Mouse (Mus musculus) frontal cortex, postnatal 10 days (tissue): ENCODE measurements around the gene Slc3a1.

ENCODE experiments used
- DNase-seq, 2 experiments: peaks; one replicate each; pipeline ENCODE4 v3.0.0; 2022; ENCODE audit warnings: low spot score in 2 of 2, mixed read lengths in 1 of 2

Slc3a1 gene

GRCm38 (mm10) chr17:85089011-85089410 lies 60.8 kb downstream of the Slc3a1 start:
- no peak for DNase-seq

- no peak for DNase-seq
Measured at GRCm38 (mm10) chr17:85089621-85090020, 61.4 kb downstream of the Slc3a1 start.

- DNase-seq, result peak; percentile 92
Measured at GRCm38 (mm10) chr17:85090120-85091099, 62.2 kb downstream of the Slc3a1 start, which contains the start of the genes Prepl and Camkmt. Prepl (minus strand) TSS chr17:85090241. Camkmt (plus strand) TSS chr17:85090552.

- no peak for DNase-seq
Measured at GRCm38 (mm10) chr17:85091762-85092161, 63.6 kb downstream of the Slc3a1 start.

- DNase-seq, result no peak
Measured at GRCm38 (mm10) chr17:85096396-85096795, 68.2 kb downstream of the Slc3a1 start.

GRCm38 (mm10) chr17:85098677-85099323 lies 70.6 kb downstream of the Slc3a1 start:
- no peak for DNase-seq

- DNase-seq, result no peak
Measured at GRCm38 (mm10) chr17:85100232-85100631, 72.1 kb downstream of the Slc3a1 start.

- DNase-seq, result no peak
Measured at GRCm38 (mm10) chr17:85101751-85102150, 73.6 kb downstream of the Slc3a1 start.

GRCm38 (mm10) chr17:85103310-85103709 lies 75.1 kb downstream of the Slc3a1 start:
- DNase-seq, result no peak

GRCm38 (mm10) chr17:85110640-85111039 lies 82.5 kb downstream of the Slc3a1 start:
- no peak for DNase-seq

- DNase-seq, result no peak
Measured at GRCm38 (mm10) chr17:85113441-85113840, 85.3 kb downstream of the Slc3a1 start.
